Mouse (Mus musculus): Measurements from ENCODE around the gene Dcaf8.

Dcaf8 gene

GRCm38 (mm10) chr1:172147835-172148278 lies at the start of gene Dcaf8:
Gene Dcaf8, plus strand, starts transcription at chr1:172148084.
- DNase-seq (ENCODE audit: low spot score in 2 of 2): peak; percentile 97

GRCm38 (mm10) chr1:172099325-172100033 lies 48.4 kb upstream of the Dcaf8 start:
- no peak for DNase-seq (ENCODE audit: low spot score in 2 of 2)

GRCm38 (mm10) chr1:172103619-172104018 lies 44.3 kb upstream of the Dcaf8 start:
- no peak for DNase-seq (ENCODE audit: low spot score in 2 of 2)

- no peak for DNase-seq (ENCODE audit: low spot score in 2 of 2)
Measured at GRCm38 (mm10) chr1:172105101-172105500, 42.8 kb upstream of the Dcaf8 start.

- DNase-seq (ENCODE audit: low spot score in 2 of 2): no peak
Measured at GRCm38 (mm10) chr1:172107777-172108477, 40.0 kb upstream of the Dcaf8 start.

- DNase-seq (ENCODE audit: low spot score in 2 of 2): no peak
Measured at GRCm38 (mm10) chr1:172116948-172117347, 30.9 kb upstream of the Dcaf8 start.

- no peak for DNase-seq (ENCODE audit: low spot score in 2 of 2)
Measured at GRCm38 (mm10) chr1:172119100-172119499, 28.8 kb upstream of the Dcaf8 start.

GRCm38 (mm10) chr1:172119720-172120119 lies 28.2 kb upstream of the Dcaf8 start:
- no peak for DNase-seq (ENCODE audit: low spot score in 2 of 2)

GRCm38 (mm10) chr1:172122671-172123070 lies 25.2 kb upstream of the Dcaf8 start:
- DNase-seq (ENCODE audit: low spot score in 2 of 2): no peak

- no peak for DNase-seq (ENCODE audit: low spot score in 2 of 2)
Measured at GRCm38 (mm10) chr1:172124572-172124971, 23.3 kb upstream of the Dcaf8 start.

GRCm38 (mm10) chr1:172126376-172127347 lies 21.2 kb upstream of the Dcaf8 start, which contains the start of gene Pex19:
Gene Pex19, plus strand, starts transcription at chr1:172126755.
- peak; percentile 55 to 70 for DNase-seq (ENCODE audit: low spot score in 2 of 2)

GRCm38 (mm10) chr1:172127487-172127886 lies 20.4 kb upstream of the Dcaf8 start:
- no peak for DNase-seq (ENCODE audit: low spot score in 2 of 2)

- DNase-seq (ENCODE audit: low spot score in 2 of 2): no peak
Measured at GRCm38 (mm10) chr1:172128563-172128962, 19.3 kb upstream of the Dcaf8 start.

- DNase-seq (ENCODE audit: low spot score in 2 of 2): no peak
Measured at GRCm38 (mm10) chr1:172129108-172129507, 18.8 kb upstream of the Dcaf8 start.

- no peak for DNase-seq (ENCODE audit: low spot score in 2 of 2)
Measured at GRCm38 (mm10) chr1:172129780-172130179, 18.1 kb upstream of the Dcaf8 start.

GRCm38 (mm10) chr1:172132319-172132718 lies 15.6 kb upstream of the Dcaf8 start:
- DNase-seq (ENCODE audit: low spot score in 2 of 2): no peak

GRCm38 (mm10) chr1:172133535-172133934 lies 14.3 kb upstream of the Dcaf8 start:
- no peak for DNase-seq (ENCODE audit: low spot score in 2 of 2)

GRCm38 (mm10) chr1:172134072-172134471 lies 13.8 kb upstream of the Dcaf8 start:
- no peak for DNase-seq (ENCODE audit: low spot score in 2 of 2)

- no peak for DNase-seq (ENCODE audit: low spot score in 2 of 2)
Measured at GRCm38 (mm10) chr1:172140160-172140559, 7.7 kb upstream of the Dcaf8 start.

GRCm38 (mm10) chr1:172140825-172141224 lies 7.1 kb upstream of the Dcaf8 start:
- no peak for DNase-seq (ENCODE audit: low spot score in 2 of 2)

- no peak for DNase-seq (ENCODE audit: low spot score in 2 of 2)
Measured at GRCm38 (mm10) chr1:172141529-172141928, 6.4 kb upstream of the Dcaf8 start.

GRCm38 (mm10) chr1:172143570-172143969 lies 4.3 kb upstream of the Dcaf8 start:
- peak in 1 of 2 experiments; percentile 44 for DNase-seq (ENCODE audit: low spot score in 2 of 2)
